Mouse (Mus musculus): ENCODE data around the gene Apopt1.

GRCm38 (mm10) chr12:111747421-111747820 lies 34.4 kb downstream of the Apopt1 start:
- no peak for TF ChIP-seq CTCF (IDR thresholded peaks at IDR 0.05; ENCODE audit: insufficient read depth, low read length)
- TF ChIP-seq POLR2A (IDR thresholded peaks at IDR 0.05; ENCODE audit: borderline replicate concordance, extremely low read depth, low read depth, low read length): no peak
